Mouse (Mus musculus) kidney, adult 9 months (tissue): ENCODE results near the gene Mrpl10.
A peak's percentile ranks its signal among the peaks of the same experiment; 100 is the strongest.

ENCODE experiments used
- DNase-seq: peaks from one replicate; pipeline ENCODE4 v3.0.0; 2022

The Mrpl10 gene

DNA sequence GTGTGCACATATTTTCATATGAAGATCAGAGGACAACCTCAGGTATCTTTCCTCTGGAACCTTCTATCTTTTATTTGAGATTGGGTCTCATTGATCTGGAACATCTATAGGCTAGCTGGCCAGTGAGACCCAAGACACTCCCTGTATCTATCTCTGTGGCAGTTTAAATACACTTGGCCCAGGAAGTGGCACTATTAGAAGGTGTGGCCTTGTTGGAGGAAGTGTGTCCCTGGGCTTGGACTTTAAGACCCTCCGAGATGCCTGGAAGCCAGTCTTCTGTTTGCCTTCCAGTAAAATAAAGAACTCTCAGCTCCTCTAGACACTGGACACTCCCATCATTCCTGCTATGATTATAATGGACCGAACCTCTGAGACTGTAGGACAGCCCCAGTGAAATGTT is 28.4 kb downstream of the Mrpl10 start:
- no peak for DNase-seq

DNA sequence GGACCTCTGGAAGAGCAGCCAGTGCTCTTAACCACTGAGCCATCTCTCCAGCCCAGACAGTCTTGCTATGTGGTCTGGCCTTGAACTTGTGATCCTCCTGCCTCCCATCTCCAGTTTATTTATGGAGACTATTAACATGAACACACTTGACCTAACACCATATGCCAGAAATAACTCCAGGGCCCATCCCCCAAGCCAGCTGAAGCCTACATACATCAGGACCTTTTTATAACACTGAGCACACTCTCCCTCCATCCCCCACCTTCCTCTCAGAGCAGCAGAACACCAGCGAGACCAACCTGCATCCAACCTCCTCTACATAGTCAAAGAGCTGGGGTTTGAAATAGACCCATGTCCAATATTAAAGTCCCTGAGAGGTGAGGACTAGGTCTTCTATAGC is 29.8 kb downstream of the Mrpl10 start:
- no peak for DNase-seq

DNA sequence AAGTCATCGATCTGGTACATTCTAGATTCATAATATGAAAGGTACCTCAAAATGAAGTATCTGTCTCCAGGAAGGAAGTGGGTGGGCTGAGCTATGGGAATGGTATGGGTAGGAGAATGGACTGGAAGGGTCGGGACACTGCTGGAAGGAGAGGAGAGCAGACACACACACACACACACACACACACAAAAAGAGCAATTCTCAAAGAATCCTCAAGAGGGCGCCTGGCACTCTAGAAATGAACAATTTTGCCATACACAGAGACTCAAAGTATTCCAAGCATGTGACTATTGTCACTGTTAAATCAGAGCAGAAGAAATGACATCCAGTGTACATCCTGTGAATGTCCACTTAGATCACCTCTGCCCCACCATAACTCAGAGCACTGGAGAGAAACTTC is 31.2 kb downstream of the Mrpl10 start:
- DNase-seq: peak; percentile 50

DNA sequence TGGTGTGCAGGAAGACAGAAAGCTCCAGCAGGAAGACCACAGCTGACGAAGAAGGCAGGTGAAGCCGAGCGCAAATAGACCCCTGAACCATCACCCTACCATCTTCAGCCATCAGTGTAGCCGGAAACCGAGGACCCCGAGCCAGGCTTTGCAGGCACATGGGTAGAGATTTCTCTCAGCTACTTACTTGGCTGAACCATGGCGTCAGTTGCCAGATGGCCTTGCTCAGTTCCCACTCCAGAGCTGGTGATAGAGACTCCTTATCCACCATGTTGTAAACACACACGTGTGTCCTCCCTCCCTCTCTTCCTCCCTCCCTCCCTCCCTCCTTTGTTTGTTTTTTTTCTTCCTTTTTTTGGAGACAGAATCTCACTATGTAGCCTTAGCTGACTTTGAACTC is 32.9 kb downstream of the Mrpl10 start:
- DNase-seq: no peak

DNA sequence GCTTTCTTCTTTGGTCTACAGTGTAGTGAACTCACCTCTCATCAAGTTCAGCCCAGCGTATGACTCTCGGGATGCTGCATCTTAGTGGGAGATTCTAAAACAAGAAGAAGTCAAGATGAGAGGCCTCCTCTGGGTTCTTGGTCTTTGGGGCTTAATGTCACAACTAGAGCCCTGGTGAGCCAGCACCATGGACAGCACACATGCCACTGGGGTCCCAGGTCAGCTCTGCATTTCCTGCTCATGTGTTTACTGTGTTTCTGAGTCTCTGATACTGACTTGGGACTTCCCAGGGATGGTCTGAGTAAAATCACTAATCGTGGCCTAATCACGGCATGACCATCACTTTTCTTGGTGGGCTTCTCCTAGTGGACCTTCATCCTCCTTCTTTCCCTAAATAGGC is 37.4 kb downstream of the Mrpl10 start:
- DNase-seq: no peak

DNA sequence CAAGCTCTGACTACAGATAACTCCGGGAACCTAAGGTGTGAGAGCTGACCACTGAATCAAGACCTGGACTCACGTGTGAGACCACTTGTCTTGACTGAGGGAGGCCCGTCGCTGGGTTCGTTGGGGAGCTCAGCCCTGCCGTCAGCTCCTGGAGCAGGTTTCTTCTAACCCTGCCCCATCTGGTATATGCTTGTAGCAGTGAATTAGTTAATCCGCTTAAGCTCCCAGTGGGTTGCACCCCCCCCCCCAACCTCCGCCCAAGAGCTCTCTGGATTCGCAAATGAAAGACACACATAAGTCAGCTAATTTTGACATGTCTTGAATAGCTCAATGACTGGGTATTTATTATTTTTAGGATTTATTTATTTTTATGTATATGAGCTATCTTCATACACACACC is 38.9 kb downstream of the Mrpl10 start:
- no peak for DNase-seq

DNA sequence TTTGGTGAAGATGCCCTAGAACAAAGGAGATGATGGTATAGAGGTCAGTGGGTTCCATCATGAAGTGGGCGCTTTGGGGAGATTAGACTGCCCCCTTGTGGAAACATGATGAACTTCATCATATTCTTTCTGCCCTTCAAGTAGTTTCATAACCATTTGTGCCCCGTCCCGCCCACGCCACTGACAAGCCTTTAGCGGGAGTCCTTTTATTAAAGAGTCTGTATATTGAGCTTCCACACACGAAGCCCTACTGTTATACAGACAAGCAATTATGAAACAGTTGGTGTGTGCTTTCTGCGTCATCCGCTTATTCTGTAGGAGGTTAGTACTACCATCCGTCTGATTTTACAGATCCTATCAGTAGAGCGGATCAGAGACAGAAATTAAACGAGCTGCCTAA is 41.6 kb downstream of the Mrpl10 start:
- DNase-seq: peak; percentile 66

DNA sequence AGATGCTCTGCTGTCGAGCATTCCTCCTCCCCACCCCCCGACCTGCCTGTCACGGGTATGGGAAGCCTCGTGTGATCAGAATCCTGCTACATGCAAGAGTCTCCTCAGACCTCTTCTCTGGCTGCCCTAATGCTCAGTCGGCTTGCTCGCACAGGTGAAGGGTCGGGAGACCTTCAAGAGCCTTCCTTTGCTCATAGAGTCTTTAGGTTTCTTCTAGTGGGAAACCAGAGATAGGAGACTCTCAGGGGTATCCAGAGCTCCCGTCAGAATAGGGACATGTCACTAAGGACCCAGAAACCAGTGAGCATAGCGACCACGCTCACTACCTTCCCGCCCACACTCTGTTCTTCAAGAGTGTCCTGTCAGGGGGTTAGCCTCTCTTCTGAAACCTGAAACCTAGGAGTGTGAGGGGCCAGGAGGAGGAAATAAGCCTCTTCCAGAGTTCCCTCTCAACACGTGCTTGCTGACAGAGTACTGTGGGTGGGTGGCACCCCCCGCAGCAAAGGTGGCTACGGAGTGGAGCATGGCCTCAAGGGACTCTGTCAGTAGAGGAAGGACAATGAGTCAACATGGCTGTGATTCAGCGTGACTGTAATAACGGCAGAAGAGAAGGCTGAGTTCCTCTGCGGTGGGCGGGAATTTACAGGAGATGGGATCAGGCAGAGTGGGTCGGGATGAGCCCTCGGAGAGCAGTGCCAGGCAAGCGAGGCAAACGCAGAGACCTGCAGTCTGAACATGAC is 42.2 kb downstream of the Mrpl10 start:
- no peak for DNase-seq

DNA sequence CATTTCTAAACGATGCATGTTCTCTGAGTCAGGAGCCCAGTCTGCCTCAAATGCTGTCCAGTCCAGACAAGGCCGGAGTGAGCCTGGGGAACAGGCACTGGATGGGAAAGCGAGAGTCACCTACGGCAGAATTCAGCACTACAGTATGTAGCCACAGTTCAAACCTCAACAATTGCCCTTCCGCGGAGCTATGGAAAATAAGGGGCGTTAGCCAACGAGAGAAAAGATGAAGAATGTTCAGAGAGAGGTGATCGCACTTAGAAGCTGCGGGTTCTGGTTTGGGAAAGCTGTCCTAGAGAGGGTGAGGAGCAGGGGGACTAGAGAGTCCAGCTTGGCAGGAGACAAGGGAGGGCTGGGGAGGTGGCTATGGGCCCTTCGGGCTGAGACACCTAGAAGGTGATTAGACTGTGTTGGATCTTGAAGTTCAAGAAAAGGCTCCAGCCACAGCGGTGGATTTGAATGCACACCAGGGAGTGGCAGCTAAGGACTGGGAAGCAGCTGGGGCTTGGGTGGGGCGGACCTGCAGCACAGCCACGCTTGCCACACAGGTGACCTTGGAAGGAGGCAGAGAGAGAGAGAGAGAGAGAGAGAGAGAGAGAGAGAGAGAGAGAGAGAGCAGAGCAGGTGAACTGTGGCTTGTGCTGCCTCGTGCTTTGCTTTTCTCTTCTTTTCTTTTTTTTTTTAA is 43.6 kb downstream of the Mrpl10 start:
- no peak for DNase-seq

DNA sequence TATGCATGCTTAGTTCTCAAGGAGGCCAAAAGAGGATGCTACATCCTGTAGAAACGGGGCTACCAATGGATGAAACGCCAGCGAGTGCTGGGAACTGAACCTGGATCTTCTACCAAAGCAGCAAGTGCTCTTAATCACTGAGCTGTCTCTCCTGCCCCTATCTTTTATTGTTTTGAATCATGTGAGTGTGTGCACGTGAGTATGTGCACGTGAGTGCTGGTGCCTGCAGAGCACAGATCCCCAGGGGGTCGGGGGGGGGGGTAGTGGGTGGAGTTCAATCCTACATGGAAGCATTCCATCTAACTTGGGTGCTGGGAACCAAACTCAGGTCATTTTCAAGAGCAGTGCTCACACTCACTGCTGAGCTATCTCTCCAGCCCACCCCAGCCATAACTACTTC is 45.0 kb downstream of the Mrpl10 start:
- DNase-seq: no peak

DNA sequence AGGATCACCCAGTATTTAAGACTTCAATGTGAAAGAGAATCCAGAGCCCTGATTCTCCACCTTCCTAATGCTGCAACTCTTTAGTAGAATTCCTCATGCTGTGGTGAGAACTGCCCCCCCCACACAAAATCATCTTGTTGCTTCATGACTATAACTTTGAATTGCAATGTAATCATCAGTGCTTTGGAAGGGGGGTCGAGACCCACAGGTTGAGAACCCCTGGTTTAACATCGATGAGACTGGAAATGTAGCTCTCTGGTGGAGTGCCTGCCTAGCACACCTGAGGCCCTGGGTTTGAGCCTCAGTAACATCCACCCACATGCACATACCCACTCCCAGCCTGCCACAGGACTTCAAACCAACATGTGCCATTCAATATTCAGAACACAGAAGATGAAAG is 53.2 kb downstream of the Mrpl10 start:
- DNase-seq: no peak

DNA sequence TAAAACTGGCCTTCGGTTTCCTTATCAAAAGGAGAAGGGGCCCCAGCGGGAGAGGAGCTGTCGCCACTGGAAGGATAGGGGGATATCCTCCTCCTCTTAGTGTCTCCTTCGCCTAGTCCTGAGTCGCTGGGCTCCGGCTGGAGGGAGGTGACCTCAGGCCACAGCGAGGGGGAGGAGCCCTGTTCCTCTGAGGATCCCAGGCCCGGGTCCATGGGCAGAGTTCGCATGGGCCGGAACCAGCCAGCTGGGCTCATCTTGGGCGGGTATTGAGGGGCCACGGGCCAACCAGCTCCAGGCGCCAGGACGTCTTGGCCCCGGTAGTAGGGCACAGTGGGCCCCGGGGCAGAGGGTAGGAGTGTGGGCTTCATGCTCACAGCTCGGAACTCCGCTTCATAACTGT is 57.4 kb downstream of the Mrpl10 start:
- peak; percentile 42 for DNase-seq
